Mouse (Mus musculus): Measurements from ENCODE around the gene Ddit4. TPM values are rescaled to one million over a fixed set of nuclear protein-coding genes. Genes with fewer than 3 reads are reported as not detected.
A peak's percentile ranks its signal among the peaks of the same experiment; 100 is the strongest.
"Not testable (repeated sequence)": the region's sequence is repeated elsewhere in the genome, so short reads cannot be mapped to it uniquely, and the experiment has no call there.

Gene Ddit4
- 62.7 TPM for polyA plus RNA-seq (2012; fragmentation: generic; extraction: Trizol)
- long read RNA-seq, experiment 1, partial matches to known transcripts: 0 of 8 reads
- long read RNA-seq, experiment 1, other reads (novel, unspliced or antisense): 6 of 8 reads
- long read RNA-seq, experiment 2, transcript Ddit4-201 (3 exons, 1,755 nt): major isoform, 17 of 17 reads
- long read RNA-seq, experiment 2, partial matches to known transcripts: 0 of 17 reads
- long read RNA-seq, experiment 2, other reads (novel, unspliced or antisense): 0 of 17 reads

DNA sequence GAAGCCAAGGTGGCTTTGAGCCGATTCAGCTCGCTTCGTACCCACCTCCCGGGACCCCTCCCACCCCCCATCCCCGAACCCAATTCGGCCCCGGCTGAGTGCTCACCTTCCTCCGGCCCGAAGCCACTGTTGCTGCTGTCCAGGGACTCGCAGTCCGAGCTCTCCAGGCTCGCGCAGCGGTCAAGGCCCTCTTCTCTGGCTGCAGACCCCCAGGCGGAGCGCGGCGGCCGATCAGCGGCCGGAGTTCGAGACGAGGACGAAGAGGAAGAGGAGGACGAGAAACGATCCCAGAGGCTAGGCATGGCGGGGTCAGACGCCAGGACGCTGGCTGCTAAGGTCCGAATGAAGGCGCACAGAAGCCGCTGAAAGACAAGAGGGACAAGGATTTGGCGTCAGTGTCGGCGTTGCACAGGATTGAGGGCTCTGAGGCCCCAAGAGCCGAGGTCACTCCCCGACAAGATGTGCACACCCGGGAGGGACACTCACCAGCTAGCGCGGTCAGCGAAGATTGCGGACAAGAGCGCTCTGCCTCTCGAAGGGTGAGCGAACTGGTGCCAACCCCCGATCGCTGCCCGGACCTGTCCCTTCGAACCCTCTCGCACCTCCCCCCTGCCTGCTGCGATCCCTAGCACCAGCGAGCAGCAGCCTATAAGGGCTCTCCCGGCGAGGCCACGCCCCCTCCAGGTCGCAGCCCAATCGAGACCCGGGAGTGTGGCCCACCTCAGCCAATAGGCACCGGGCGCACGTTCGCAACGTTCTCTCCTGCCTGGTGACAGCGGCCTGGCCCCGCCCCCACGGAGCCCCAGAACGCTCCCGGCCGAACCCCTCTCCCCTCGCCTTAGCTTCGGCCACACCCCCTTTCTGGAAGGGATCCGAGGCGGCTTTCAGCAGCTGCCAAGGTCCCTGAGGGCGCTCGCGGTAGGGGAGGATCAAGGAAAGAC lies at the start of gene Ddit4:
TSS of gene Ddit4 (minus strand) at position 624 of the 941 bp plus-strand sequence.
- TF ChIP-seq CTCF (IDR thresholded peaks at IDR 0.05; ENCODE audit: control insufficient read depth, insufficient read depth, insufficient read length) (no peak), MYOG (IDR thresholded peaks at IDR 0.05; ENCODE audit: control insufficient read depth, extremely low read depth, insufficient read length) (no peak), MAX (IDR thresholded peaks at IDR 0.05) (peak; percentile 48), MYOD1 (IDR thresholded peaks at IDR 0.05; ENCODE audit: control insufficient read depth, insufficient read length, low read depth) (no peak)
- H3ac ChIP-seq (ENCODE audit: control insufficient read depth, insufficient read length, low read depth): peak within 1 kb of the TSS; percentile 84

DNA sequence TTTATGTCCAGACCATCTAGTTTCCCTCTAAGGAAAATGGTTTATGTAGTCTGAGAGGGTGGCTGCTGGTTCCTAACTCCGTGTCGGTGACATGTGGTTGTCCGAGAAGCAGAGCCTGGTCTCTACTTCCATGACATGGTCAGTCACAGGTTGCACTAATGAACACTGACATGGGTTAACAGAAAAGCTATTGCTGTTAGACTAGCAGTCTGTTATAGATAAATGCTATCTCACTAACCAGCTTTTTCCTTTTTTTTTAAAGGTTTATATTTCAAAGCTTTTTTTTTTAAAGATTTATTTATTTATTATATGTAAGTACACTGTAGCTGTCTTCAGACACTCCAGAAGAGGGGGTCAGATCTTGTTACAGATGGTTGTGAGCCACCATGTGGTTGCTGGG lies 47.4 kb upstream of the Ddit4 start:
- Histone ChIP-seq H3K36me3 (ENCODE audit: control insufficient read depth, insufficient read depth) (peaks cover 24% of the 10 kb centered on the region), H3K4me3 (ENCODE audit: insufficient read depth, poor library complexity, severe bottlenecking) (no peak overlapping the region), H3K79me2 (ENCODE audit: control insufficient read depth, insufficient read depth) (peaks cover 67% of the 10 kb centered on the region), H3ac (ENCODE audit: control insufficient read depth, insufficient read length, low read depth) (no peak overlapping the region), H3K79me3 (ENCODE audit: low read depth) (peaks cover 30% of the 10 kb centered on the region), H3K27me3 (ENCODE audit: control insufficient read depth, insufficient read depth, insufficient read length) (no peaks in the 10 kb centered on the region)
- TF ChIP-seq CEBPB (IDR thresholded peaks at IDR 0.05; ENCODE audit: low read depth): no peak
- TF ChIP-seq MYOG (IDR thresholded peaks at IDR 0.05; ENCODE audit: control insufficient read depth, extremely low read depth, insufficient read length): no peak
- TF ChIP-seq FOSL1 (IDR thresholded peaks at IDR 0.05; ENCODE audit: insufficient read depth, low read length, poor library complexity, severe bottlenecking): no peak
- TF ChIP-seq USF1 (IDR thresholded peaks at IDR 0.05; ENCODE audit: low read depth): no peak
- TF ChIP-seq MYOD1 (IDR thresholded peaks at IDR 0.05; ENCODE audit: control insufficient read depth, insufficient read length, low read depth): no peak
- no peak for TF ChIP-seq MAX (IDR thresholded peaks at IDR 0.05)
- no peak for TF ChIP-seq CTCF (IDR thresholded peaks at IDR 0.05; ENCODE audit: control insufficient read depth, insufficient read depth, insufficient read length)

More for the DNA sequence above, at the start of gene Ddit4:
- H3K79me2 ChIP-seq (ENCODE audit: control insufficient read depth, insufficient read depth): peaks cover 21% of the 10 kb centered on the region
- peak within 1 kb of the TSS; percentile 93 for H3K4me3 ChIP-seq (ENCODE audit: insufficient read depth, poor library complexity, severe bottlenecking)
- H3K36me3 ChIP-seq (ENCODE audit: control insufficient read depth, insufficient read depth): peaks cover 5% of the 10 kb centered on the region
- H3K79me3 ChIP-seq (ENCODE audit: low read depth): peaks cover 17% of the 10 kb centered on the region
- H3K27me3 ChIP-seq (ENCODE audit: control insufficient read depth, insufficient read depth, insufficient read length): no peaks in the 10 kb centered on the region

DNA sequence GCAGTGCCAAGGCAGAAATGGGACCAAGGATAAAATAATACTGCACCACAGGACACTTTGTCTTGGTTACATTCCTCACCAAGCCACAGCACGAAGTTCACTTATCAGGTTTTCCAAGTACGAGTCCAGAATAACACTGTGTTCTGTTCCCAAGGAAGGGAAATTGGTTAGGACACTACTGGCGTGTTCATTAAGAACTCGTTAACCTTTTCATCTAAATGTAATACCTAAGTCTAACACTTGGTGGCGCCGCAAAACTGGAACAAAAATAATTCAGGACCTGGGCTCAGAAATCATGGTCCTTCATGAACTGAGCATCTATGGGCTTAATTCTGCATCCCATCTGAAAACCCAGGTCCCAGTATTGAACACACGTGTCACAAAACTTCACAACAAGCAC lies 46.0 kb upstream of the Ddit4 start:
- no peak overlapping the region for H3K4me3 ChIP-seq (ENCODE audit: insufficient read depth, poor library complexity, severe bottlenecking)
- no peak overlapping the region for H3ac ChIP-seq (ENCODE audit: control insufficient read depth, insufficient read length, low read depth)
- H3K79me3 ChIP-seq (ENCODE audit: low read depth): peaks cover 38% of the 10 kb centered on the region
- peaks cover 36% of the 10 kb centered on the region for H3K36me3 ChIP-seq (ENCODE audit: control insufficient read depth, insufficient read depth)
- no peaks in the 10 kb centered on the region for H3K27me3 ChIP-seq (ENCODE audit: control insufficient read depth, insufficient read depth, insufficient read length)
- no peak for TF ChIP-seq MYOD1 (IDR thresholded peaks at IDR 0.05; ENCODE audit: control insufficient read depth, insufficient read length, low read depth)
- TF ChIP-seq CTCF (IDR thresholded peaks at IDR 0.05; ENCODE audit: control insufficient read depth, insufficient read depth, insufficient read length): no peak
- H3K79me2 ChIP-seq (ENCODE audit: control insufficient read depth, insufficient read depth): peaks cover 82% of the 10 kb centered on the region

DNA sequence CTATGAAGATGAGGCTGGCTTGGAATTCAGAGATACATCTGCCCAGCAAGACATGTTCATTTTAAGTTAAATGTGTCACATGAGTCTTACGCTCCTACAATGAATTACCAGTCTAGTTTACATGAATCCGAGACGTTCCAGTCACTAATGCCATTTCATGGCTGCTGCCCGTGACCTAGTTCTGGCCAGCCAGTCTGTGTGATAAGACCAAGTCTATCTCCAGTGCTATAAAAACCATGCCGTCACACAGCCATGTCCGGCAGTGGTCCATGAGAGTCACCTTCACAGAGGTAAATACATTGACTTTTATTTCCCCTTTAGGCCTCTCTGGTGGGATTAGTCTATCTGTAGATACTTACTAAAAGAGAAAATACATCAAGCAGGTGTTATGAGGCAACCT lies 44.3 kb upstream of the Ddit4 start:
- H3K36me3 ChIP-seq (ENCODE audit: control insufficient read depth, insufficient read depth): peaks cover 38% of the 10 kb centered on the region
- peaks cover 28% of the 10 kb centered on the region for H3K79me3 ChIP-seq (ENCODE audit: low read depth)
- peaks cover 79% of the 10 kb centered on the region for H3K79me2 ChIP-seq (ENCODE audit: control insufficient read depth, insufficient read depth)
- TF ChIP-seq MAX (IDR thresholded peaks at IDR 0.05): no peak
- TF ChIP-seq MYOG (IDR thresholded peaks at IDR 0.05; ENCODE audit: control insufficient read depth, extremely low read depth, insufficient read length): no peak
- no peak for TF ChIP-seq CEBPB (IDR thresholded peaks at IDR 0.05; ENCODE audit: low read depth)
- TF ChIP-seq FOSL1 (IDR thresholded peaks at IDR 0.05; ENCODE audit: insufficient read depth, low read length, poor library complexity, severe bottlenecking): no peak
- no peak for TF ChIP-seq MYOD1 (IDR thresholded peaks at IDR 0.05; ENCODE audit: control insufficient read depth, insufficient read length, low read depth)
- TF ChIP-seq CTCF (IDR thresholded peaks at IDR 0.05; ENCODE audit: control insufficient read depth, insufficient read depth, insufficient read length): no peak
- no peak for TF ChIP-seq USF1 (IDR thresholded peaks at IDR 0.05; ENCODE audit: low read depth)
- H3K27me3 ChIP-seq (ENCODE audit: control insufficient read depth, insufficient read depth, insufficient read length): no peaks in the 10 kb centered on the region
- no peak overlapping the region for H3K4me3 ChIP-seq (ENCODE audit: insufficient read depth, poor library complexity, severe bottlenecking)
- H3ac ChIP-seq (ENCODE audit: control insufficient read depth, insufficient read length, low read depth): no peak overlapping the region

DNA sequence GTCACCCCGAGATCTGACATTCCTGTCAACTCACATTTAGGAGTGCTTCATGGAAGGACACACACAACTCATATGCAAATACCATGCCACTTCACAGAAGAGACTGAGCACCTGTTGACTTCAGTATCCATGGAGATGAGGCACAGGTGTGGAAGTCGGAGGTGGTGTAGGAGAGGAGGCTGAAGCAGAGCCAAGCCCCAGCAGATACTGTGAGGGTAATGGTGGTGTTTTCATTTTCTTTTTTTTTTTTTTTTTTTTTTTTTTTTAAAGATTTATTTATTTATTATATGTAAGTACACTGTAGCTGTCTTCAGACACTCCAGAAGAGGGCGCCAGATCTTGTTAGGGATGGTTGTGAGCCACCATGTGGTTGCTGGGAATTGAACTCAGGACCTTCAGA lies 42.2 kb upstream of the Ddit4 start:
- H3ac ChIP-seq (ENCODE audit: control insufficient read depth, insufficient read length, low read depth); H3K27me3 ChIP-seq (ENCODE audit: control insufficient read depth, insufficient read depth, insufficient read length); H3K4me3 ChIP-seq (ENCODE audit: insufficient read depth, poor library complexity, severe bottlenecking): not testable (repeated sequence)
- Histone ChIP-seq H3K79me2 (ENCODE audit: control insufficient read depth, insufficient read depth) (peaks cover 65% of the 10 kb centered on the region), H3K36me3 (ENCODE audit: control insufficient read depth, insufficient read depth) (peaks cover 56% of the 10 kb centered on the region), H3K79me3 (ENCODE audit: low read depth) (peaks cover 26% of the 10 kb centered on the region)

DNA sequence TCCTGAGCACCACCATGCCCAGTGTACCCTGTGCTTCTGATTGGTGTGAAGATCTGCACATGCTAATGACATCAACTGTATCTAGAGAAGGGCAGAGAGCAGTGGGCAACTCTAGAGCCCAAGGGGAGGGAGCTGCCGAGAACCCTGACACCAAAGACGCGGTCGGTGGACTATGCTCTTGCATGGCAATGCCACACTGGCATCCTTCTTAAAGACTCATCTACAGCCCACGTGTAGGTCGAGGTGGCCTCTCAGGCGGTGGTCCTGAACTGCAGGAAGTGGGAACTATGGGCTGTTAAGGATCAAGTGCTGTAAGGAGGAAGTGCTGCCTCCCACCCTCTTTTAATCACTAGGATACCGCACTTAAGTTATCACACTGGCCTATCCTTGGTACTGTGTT lies 40.4 kb upstream of the Ddit4 start:
- Histone ChIP-seq H3K79me3 (ENCODE audit: low read depth) (peaks cover 22% of the 10 kb centered on the region), H3ac (ENCODE audit: control insufficient read depth, insufficient read length, low read depth) (no peak overlapping the region), H3K36me3 (ENCODE audit: control insufficient read depth, insufficient read depth) (peaks cover 72% of the 10 kb centered on the region), H3K27me3 (ENCODE audit: control insufficient read depth, insufficient read depth, insufficient read length) (no peaks in the 10 kb centered on the region), H3K4me3 (ENCODE audit: insufficient read depth, poor library complexity, severe bottlenecking) (no peak overlapping the region), H3K79me2 (ENCODE audit: control insufficient read depth, insufficient read depth) (peaks cover 49% of the 10 kb centered on the region)
- TF ChIP-seq MYOD1 (IDR thresholded peaks at IDR 0.05; ENCODE audit: control insufficient read depth, insufficient read length, low read depth): no peak
- TF ChIP-seq MAX (IDR thresholded peaks at IDR 0.05): no peak
- no peak for TF ChIP-seq FOSL1 (IDR thresholded peaks at IDR 0.05; ENCODE audit: insufficient read depth, low read length, poor library complexity, severe bottlenecking)
- TF ChIP-seq USF1 (IDR thresholded peaks at IDR 0.05; ENCODE audit: low read depth): no peak
- no peak for TF ChIP-seq CTCF (IDR thresholded peaks at IDR 0.05; ENCODE audit: control insufficient read depth, insufficient read depth, insufficient read length)
- TF ChIP-seq CEBPB (IDR thresholded peaks at IDR 0.05; ENCODE audit: low read depth): no peak
- no peak for TF ChIP-seq MYOG (IDR thresholded peaks at IDR 0.05; ENCODE audit: control insufficient read depth, extremely low read depth, insufficient read length)

Data from C2C12 (cell line).